Mouse (Mus musculus) forebrain, embryonic 11.5 days (tissue): ENCODE data around the gene Frat2. TPM values are rescaled to one million over a fixed set of nuclear protein-coding genes. Genes with fewer than 3 reads are reported as not detected.

ENCODE experiments used
- ATAC-seq: fragments of 200-750 bp; cut with Nextera tagmentation; replicated peaks from 2 replicates; pipeline ENCODE4 v1.8.0; 2017; ENCODE audit warnings: moderate TSS enrichment; ENCODE audit not compliant: low FRiP score
- DNase-seq: peaks from one replicate; pipeline ENCODE4 v3.0.0-alpha.2; 2017; ENCODE audit warnings: low spot score
- H3K27ac ChIP-seq: fragments of 300-500 bp; sonication (generic); 2 replicates; pipeline ENCODE4 v1.5.1; 2014; ENCODE audit warnings: low read depth, low read length
- H3K27me3 ChIP-seq: fragments of 300-500 bp; sonication (generic); 2 replicates; pipeline ENCODE4 v1.6.1; 2014; ENCODE audit warnings: mild to moderate bottlenecking, low read length, mixed read lengths; ENCODE audit not compliant: control insufficient read depth, insufficient read depth
- H3K36me3 ChIP-seq: fragments of 300-500 bp; sonication (generic); 2 replicates; pipeline ENCODE4 v1.6.1; 2014; ENCODE audit warnings: mild to moderate bottlenecking, low read length, moderate library complexity, mixed read lengths; ENCODE audit not compliant: control insufficient read depth, insufficient read depth
- H3K4me1 ChIP-seq: fragments of 300-500 bp; sonication (generic); replicated peaks from 2 replicates; pipeline ENCODE4 v1.6.1; 2014; ENCODE audit warnings: low read length, mixed read lengths; ENCODE audit not compliant: control insufficient read depth, insufficient read depth
- H3K4me2 ChIP-seq: fragments of 300-500 bp; sonication (generic); 2 replicates; pipeline ENCODE4 v1.6.1; 2014; ENCODE audit warnings: low read depth, mild to moderate bottlenecking, low read length, moderate library complexity, mixed read lengths; ENCODE audit not compliant: severe bottlenecking
- H3K4me3 ChIP-seq: fragments of 300-500 bp; sonication (generic); 2 replicates; pipeline ENCODE4 v1.5.1; 2014; ENCODE audit warnings: low read depth, low read length
- H3K9ac ChIP-seq: fragments of 300-500 bp; sonication (generic); 2 replicates; pipeline ENCODE4 v1.6.1; 2014; ENCODE audit warnings: low read length
- H3K9me3 ChIP-seq: fragments of 300-500 bp; sonication (generic); 2 replicates; pipeline ENCODE4 v1.6.1; 2016; ENCODE audit warnings: low read length, mixed read lengths; ENCODE audit not compliant: control insufficient read depth
- WGBS: fragments of 180-500 bp; shearing (Covaris S2); extraction: QIAGEN DNeasy Blood & Tissue Kit; methylation state at CpG from one replicate; pipeline ENCODE4 v1.1.7; 2014; 5-methylcytosine and 5-hydroxymethylcytosine counted together
- polyA plus RNA-seq: library from polyadenylated mRNA; unstranded; fragments of >200 nt; fragmentation: Nextera tagmentation; extraction: Ambion mirVana; gene quantifications from 2 replicates; pipeline ENCODE4 v1.2.1, GENCODE M21; 2014

Gene Frat2
- polyA plus RNA-seq, 1 experiment from 2014 or later, result 10.4 TPM

- no peak overlapping the region for H3K4me2 ChIP-seq
- H3K27me3 ChIP-seq, result no peaks in the 10 kb centered on the region
- H3K4me1 ChIP-seq, result peaks cover 7% of the 10 kb centered on the region
- H3K4me3 ChIP-seq, result no peak overlapping the region
- DNase-seq (no peak), ATAC-seq (no peak)
- H3K36me3 ChIP-seq, result no peaks in the 10 kb centered on the region
- H3K9ac ChIP-seq, result no peak overlapping the region
- 96% methylated on average over 3 of the region's 3 CpGs for WGBS
- H3K9me3 ChIP-seq, result no peaks in the 10 kb centered on the region
- no peak overlapping the region for H3K27ac ChIP-seq
Measured at GRCm38 (mm10) chr19:41796148-41796760, 51.7 kb downstream of the Frat2 start.

Other genes starting within 250 kb of the Frat2 start
- gene Slit1, start 104.5 kb downstream of the Frat2 start, polyA plus RNA-seq, result 4.6 and 5.6 TPM in 2 replicates
- 44.1 and 48.4 TPM in 2 replicates for gene Arhgap19, start 46.1 kb downstream of the Frat2 start, polyA plus RNA-seq
- gene Frat1, start 18.2 kb downstream of the Frat2 start, polyA plus RNA-seq, result 12.7 and 13.2 TPM in 2 replicates
- gene Rrp12, start 48.0 kb upstream of the Frat2 start, polyA plus RNA-seq, result 24.3 and 26.1 TPM in 2 replicates
- gene Pgam1, start 63.8 kb upstream of the Frat2 start, polyA plus RNA-seq, result 901 and 961 TPM in 2 replicates
- gene Exosc1, start 85.3 kb upstream of the Frat2 start, polyA plus RNA-seq, result 83.9 and 87.5 TPM in 2 replicates
- 70.7 and 76.6 TPM in 2 replicates for gene Zdhhc16, start 85.3 kb upstream of the Frat2 start, polyA plus RNA-seq
- gene Mms19, start 133.0 kb upstream of the Frat2 start, polyA plus RNA-seq, result 38.2 and 39.9 TPM in 2 replicates
- 8.5 and 9.7 TPM in 2 replicates for gene Ubtd1, start 133.6 kb upstream of the Frat2 start, polyA plus RNA-seq
- gene Ankrd2, start 187.9 kb upstream of the Frat2 start, polyA plus RNA-seq, result not detected in 2 replicates
- 1.1 and 1.9 TPM in 2 replicates for gene Hoga1, start 197.5 kb upstream of the Frat2 start, polyA plus RNA-seq
- gene 4933411K16Rik, start 204.1 kb upstream of the Frat2 start, polyA plus RNA-seq, result 0.13 TPM in 1 of 2 replicates, not detected in the other
- 52.9 and 63.1 TPM in 2 replicates for gene Morn4, start 238.2 kb upstream of the Frat2 start, polyA plus RNA-seq
- gene Pi4k2a, start 242.3 kb upstream of the Frat2 start, polyA plus RNA-seq, result 29.0 and 30.7 TPM in 2 replicates